Mouse (Mus musculus): ENCODE results near the gene Cenpv. TPM values are rescaled to one million over a fixed set of nuclear protein-coding genes. Genes with fewer than 3 reads are reported as not detected.
A peak's percentile ranks its signal among the peaks of the same experiment; 100 is the strongest.

The Cenpv gene
- polyA plus RNA-seq, 1 experiment: 46.7 TPM

DNA sequence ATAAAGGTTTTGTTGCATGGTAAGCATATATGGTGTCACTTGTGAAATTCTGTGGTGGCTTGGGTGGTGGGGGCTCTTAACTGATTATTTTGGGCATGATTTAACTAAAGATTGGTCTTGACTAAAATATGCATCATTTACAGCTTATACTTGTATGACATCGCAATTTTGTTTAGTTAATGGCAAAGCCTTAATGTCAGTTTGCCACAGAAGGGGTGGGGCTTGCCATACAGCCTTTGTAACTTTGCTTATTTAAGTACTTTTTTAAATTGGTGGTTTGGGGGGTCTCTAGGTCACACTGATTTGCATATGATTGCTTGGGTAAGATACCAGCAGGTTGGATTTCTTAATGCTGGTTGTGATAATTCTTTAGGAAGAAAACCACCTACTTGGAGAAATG, 14.1 kb upstream of the Cenpv start:
- DNase-seq: no peak
- H3K27ac ChIP-seq (ENCODE audit: insufficient read depth, low read length): no peak overlapping the region
- H3K27me3 ChIP-seq (ENCODE audit: control insufficient read depth, insufficient read depth, low read length): no peaks in the 10 kb centered on the region
- TF ChIP-seq POLR2A (IDR thresholded peaks at IDR 0.05; ENCODE audit: borderline replicate concordance, insufficient read depth, low read length) (no peak), CTCF (IDR thresholded peaks at IDR 0.05; ENCODE audit: borderline replicate concordance, insufficient read depth, low read depth, low read length) (no peak)
- WGBS: 14% methylated on average over 1 of the region's 1 CpGs
- no peaks in the 10 kb centered on the region for H3K4me1 ChIP-seq (ENCODE audit: control insufficient read depth, insufficient read depth, low read length)
- H3K4me3 ChIP-seq (replicated peaks; ENCODE audit: insufficient read depth, low read depth, low read length): peak overlapping the region; percentile 51

DNA sequence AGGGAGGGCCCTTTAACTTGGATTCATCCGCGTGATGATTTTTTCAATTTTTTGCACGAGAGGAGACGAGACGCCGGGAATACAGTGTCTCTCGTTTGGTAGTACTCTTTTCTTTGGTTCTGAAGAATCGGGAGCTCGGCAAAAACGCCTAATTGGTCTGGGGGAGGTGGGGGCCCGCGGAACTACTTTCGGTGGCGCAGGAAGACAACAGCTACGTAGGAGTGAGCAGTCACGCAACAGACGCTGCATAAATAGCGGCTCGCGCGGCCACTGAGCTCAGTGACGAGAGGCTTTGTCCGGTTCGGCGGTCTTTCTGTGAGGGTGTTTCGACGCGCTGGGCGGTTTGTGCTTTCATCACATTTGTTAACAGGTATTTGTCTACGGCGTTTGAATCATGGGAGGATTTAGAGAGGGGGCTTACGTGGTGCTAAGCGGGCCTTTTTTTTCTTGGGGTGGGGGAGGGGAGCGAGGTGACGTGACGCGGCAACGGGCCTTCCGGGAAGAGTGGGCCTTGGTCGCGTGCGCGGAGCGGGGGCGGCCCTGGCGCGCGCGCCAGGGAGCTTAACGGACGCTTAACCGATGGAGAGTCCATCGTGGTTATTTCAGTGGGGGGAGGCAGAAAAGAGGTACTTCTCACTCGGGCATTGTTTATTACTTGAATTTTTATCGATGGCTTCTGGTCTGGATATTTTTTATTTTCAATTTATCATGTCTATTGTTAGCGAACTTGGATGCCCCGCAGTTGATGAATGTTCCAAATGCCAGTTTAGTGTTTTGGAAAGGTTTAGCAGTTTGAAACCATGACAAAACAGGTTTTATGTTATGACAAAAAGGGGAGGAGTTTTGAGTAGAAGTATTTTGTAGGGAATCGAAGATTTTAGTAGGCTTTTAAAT, 12.4 kb upstream of the Cenpv start:
- peak; percentile 100 for TF ChIP-seq POLR2A (IDR thresholded peaks at IDR 0.05; ENCODE audit: borderline replicate concordance, insufficient read depth, low read length)
- no peak for TF ChIP-seq CTCF (IDR thresholded peaks at IDR 0.05; ENCODE audit: borderline replicate concordance, insufficient read depth, low read depth, low read length)
- peak; percentile 88 to 95 for DNase-seq
- Histone ChIP-seq H3K4me1 (ENCODE audit: control insufficient read depth, insufficient read depth, low read length) (no peaks in the 10 kb centered on the region), H3K4me3 (replicated peaks; ENCODE audit: insufficient read depth, low read depth, low read length) (peak overlapping the region; percentile 70), H3K27me3 (ENCODE audit: control insufficient read depth, insufficient read depth, low read length) (no peaks in the 10 kb centered on the region), H3K27ac (ENCODE audit: insufficient read depth, low read length) (peak overlapping the region; percentile 98)
- under 1% methylated on average over 58 of the region's 58 CpGs for WGBS

DNA sequence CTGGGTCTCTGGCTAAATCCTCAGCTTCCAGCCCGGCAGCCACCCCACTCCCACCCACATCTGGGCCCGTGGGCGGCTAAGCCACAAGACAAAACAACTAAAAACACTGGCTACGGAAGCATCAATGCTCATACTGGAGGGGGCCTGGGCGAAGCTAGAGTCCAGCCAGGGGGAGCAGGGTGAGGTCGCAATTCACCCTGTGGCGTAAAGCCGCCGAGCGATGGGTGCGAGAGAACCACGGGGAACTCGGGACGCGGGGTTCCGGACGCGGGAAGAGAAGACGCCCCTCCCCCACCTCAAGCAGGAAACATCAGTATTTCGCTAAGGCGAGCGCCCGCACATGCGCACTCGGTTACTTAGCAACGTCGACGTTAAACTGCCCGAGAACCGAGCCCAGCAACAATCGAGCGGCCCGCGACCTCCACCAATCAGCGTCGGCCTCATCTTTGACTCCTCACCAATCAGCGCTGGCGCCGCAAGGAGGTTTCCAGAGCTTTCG, 11.7 kb upstream of the Cenpv start, which contains the start of gene Ubb:
Ubb (plus strand) TSS at position 445 of the 499 bp plus-strand sequence.
- DNase-seq: peak; percentile 99 to 100
- no peaks in the 10 kb centered on the region for H3K27me3 ChIP-seq (ENCODE audit: control insufficient read depth, insufficient read depth, low read length)
- H3K27ac ChIP-seq (ENCODE audit: insufficient read depth, low read length): peak within 1 kb of the TSS; percentile 98
- H3K4me3 ChIP-seq (replicated peaks; ENCODE audit: insufficient read depth, low read depth, low read length): peak within 1 kb of the TSS; percentile 85
- no peaks in the 10 kb centered on the region for H3K4me1 ChIP-seq (ENCODE audit: control insufficient read depth, insufficient read depth, low read length)
- TF ChIP-seq POLR2A (IDR thresholded peaks at IDR 0.05; ENCODE audit: borderline replicate concordance, insufficient read depth, low read length) (peak; percentile 87), CTCF (IDR thresholded peaks at IDR 0.05; ENCODE audit: borderline replicate concordance, insufficient read depth, low read depth, low read length) (no peak)
- whole genome bisulfite sequencing: under 1% methylated on average over 40 of the region's 40 CpGs

DNA sequence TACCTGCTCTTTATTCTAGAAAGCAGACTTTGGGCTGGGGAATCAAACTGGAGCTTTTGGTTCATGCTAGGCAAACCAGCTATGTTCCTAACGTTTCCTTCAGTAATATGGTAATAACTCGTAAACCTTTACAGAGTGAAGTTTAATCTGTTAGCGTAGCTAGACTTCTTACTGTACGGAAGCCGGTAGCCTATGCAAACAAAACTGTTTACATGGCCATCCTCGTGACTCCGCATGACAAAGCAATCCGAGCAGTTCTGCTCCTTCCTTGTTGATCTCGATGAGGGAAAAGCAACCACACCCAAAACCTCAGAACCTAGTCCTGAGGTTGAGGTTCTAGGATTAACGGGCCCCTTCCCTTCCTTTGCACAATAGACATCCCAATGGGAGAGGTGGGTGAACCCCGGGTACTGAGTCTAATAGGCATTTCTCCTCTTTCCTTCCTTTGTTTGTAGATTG, 11.2 kb upstream of the Cenpv start:
- DNase-seq: peak in 1 of 2 experiments; percentile 61
- WGBS: under 1% methylated on average over 11 of the region's 11 CpGs
- Histone ChIP-seq H3K27me3 (ENCODE audit: control insufficient read depth, insufficient read depth, low read length) (no peaks in the 10 kb centered on the region), H3K4me1 (ENCODE audit: control insufficient read depth, insufficient read depth, low read length) (no peaks in the 10 kb centered on the region), H3K4me3 (replicated peaks; ENCODE audit: insufficient read depth, low read depth, low read length) (peak overlapping the region; percentile 85), H3K27ac (ENCODE audit: insufficient read depth, low read length) (peak overlapping the region; percentile 89)
- TF ChIP-seq CTCF (IDR thresholded peaks at IDR 0.05; ENCODE audit: borderline replicate concordance, insufficient read depth, low read depth, low read length) (no peak), POLR2A (IDR thresholded peaks at IDR 0.05; ENCODE audit: borderline replicate concordance, insufficient read depth, low read length) (no peak)

DNA sequence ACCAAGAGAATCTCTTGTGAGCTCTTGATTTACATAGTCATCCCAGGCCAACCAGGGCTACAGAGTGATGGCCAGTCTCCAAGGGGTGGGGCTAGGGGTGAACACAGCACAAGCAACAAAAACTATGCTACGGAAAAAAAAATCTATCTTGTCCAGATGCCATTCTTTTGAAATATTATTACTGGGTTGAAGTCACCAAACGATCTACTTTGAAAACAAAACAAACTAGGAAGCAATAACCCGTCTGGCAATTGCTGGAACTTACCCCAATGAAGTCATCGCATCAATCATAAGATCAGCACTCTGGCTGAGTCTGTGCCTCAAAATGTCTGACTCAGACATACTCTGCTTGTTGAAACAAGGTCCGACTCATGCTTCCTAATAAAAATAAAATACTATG, 10.7 kb upstream of the Cenpv start:
- TF ChIP-seq POLR2A (IDR thresholded peaks at IDR 0.05; ENCODE audit: borderline replicate concordance, insufficient read depth, low read length): peak; percentile 16; the same call in 1 of the 2 replicates
- no peak for TF ChIP-seq CTCF (IDR thresholded peaks at IDR 0.05; ENCODE audit: borderline replicate concordance, insufficient read depth, low read depth, low read length)
- Histone ChIP-seq H3K4me3 (replicated peaks; ENCODE audit: insufficient read depth, low read depth, low read length) (peak overlapping the region; percentile 25), H3K27me3 (ENCODE audit: control insufficient read depth, insufficient read depth, low read length) (no peaks in the 10 kb centered on the region), H3K4me1 (ENCODE audit: control insufficient read depth, insufficient read depth, low read length) (no peaks in the 10 kb centered on the region), H3K27ac (ENCODE audit: insufficient read depth, low read length) (peak overlapping the region; percentile 89; the same call in 1 of the 2 replicates)
- DNase-seq: peak; percentile 64 to 79
- under 1% methylated on average over 5 of the region's 5 CpGs for WGBS

DNA sequence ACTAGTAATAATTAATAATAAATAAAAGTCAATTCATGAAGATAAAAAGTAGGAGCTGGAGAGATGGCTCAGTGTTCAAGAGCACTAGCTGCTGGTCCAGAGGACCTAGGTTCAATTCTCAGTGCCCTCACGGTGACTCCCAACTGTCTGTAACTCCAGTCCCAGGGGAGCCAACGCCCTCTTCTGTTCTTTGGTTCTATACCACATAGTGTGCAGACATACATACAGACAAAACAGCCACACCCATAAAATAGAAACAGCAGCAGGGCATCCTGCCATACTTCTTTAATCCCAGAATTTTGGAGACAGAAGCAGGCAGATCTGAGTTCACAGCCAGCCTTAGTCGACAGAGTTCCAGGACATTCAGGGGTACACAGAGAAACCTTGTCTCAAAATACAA, 4.9 kb upstream of the Cenpv start:
- Histone ChIP-seq H3K27me3 (ENCODE audit: control insufficient read depth, insufficient read depth, low read length) (no peaks in the 10 kb centered on the region), H3K4me1 (ENCODE audit: control insufficient read depth, insufficient read depth, low read length) (no peaks in the 10 kb centered on the region), H3K4me3 (replicated peaks; ENCODE audit: insufficient read depth, low read depth, low read length) (no peak overlapping the region), H3K27ac (ENCODE audit: insufficient read depth, low read length) (no peak overlapping the region)
- no peak for DNase-seq
- TF ChIP-seq POLR2A (IDR thresholded peaks at IDR 0.05; ENCODE audit: borderline replicate concordance, insufficient read depth, low read length) (no peak), CTCF (IDR thresholded peaks at IDR 0.05; ENCODE audit: borderline replicate concordance, insufficient read depth, low read depth, low read length) (no peak)
- WGBS: 89% methylated on average over 3 of the region's 3 CpGs

DNA sequence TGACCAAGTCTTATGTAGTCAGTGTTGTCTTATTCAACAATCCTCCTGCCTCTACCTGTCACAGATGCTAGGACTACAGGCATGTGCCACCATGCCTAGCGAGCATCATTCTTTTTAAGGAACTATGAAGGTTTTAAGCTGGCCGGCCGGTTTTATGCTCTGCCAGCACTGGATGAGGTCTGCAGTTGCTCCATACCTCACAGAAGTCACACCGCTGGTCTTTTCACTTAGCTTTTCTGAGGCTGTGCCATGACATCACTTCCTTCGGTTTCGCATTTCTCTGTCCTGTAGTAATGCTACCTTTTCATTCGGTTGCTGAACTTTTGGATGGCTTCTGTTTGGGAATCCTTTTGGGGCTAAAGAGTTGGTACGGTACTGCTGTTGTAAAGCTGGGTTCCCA, 2.5 kb upstream of the Cenpv start:
- WGBS: 93% methylated on average over 8 of the region's 8 CpGs
- TF ChIP-seq POLR2A (IDR thresholded peaks at IDR 0.05; ENCODE audit: borderline replicate concordance, insufficient read depth, low read length): no peak
- no peak for TF ChIP-seq CTCF (IDR thresholded peaks at IDR 0.05; ENCODE audit: borderline replicate concordance, insufficient read depth, low read depth, low read length)
- no peak overlapping the region for H3K27ac ChIP-seq (ENCODE audit: insufficient read depth, low read length)
- no peaks in the 10 kb centered on the region for H3K27me3 ChIP-seq (ENCODE audit: control insufficient read depth, insufficient read depth, low read length)
- H3K4me1 ChIP-seq (ENCODE audit: control insufficient read depth, insufficient read depth, low read length): peaks cover 3% of the 10 kb centered on the region
- DNase-seq: no peak
- H3K4me3 ChIP-seq (replicated peaks; ENCODE audit: insufficient read depth, low read depth, low read length): no peak overlapping the region

Measured in cerebellum, adult 2 months (tissue).